Mouse (Mus musculus) brain, embryonic 14.5 days (tissue): Measurements from ENCODE around the gene Gnai2.

Experiments
- CTCF ChIP-seq: fragments of 200-500 bp; IDR thresholded peaks from 2 replicates; pipeline ENCODE4 v1.5.1; 2012; ENCODE audit warnings: inconsistent platforms, mild to moderate bottlenecking, moderate library complexity, borderline replicate concordance; ENCODE audit not compliant: insufficient read depth, insufficient read length; ENCODE audit errors: extremely low read depth
- POLR2A ChIP-seq: fragments of 200-500 bp; IDR thresholded peaks from 2 replicates; pipeline ENCODE4 v1.6.1; 2012; ENCODE audit warnings: mild to moderate bottlenecking, inconsistent platforms, borderline replicate concordance; ENCODE audit not compliant: poor library complexity, insufficient read depth, insufficient read length, severe bottlenecking; ENCODE audit errors: extremely low read depth

- no peak for TF ChIP-seq CTCF
- no peak for TF ChIP-seq POLR2A
Observed at GRCm38 (mm10) chr9:107582509-107583062, 52.6 kb downstream of the Gnai2 start.
